Mouse (Mus musculus) left cerebral cortex, adult 8-10 months (tissue): ENCODE measurements around the gene Cdh20. TPM values are rescaled to one million over a fixed set of nuclear protein-coding genes. Genes with fewer than 3 reads are reported as not detected.
A peak's percentile ranks its signal among the peaks of the same experiment; 100 is the strongest.
"Not testable (repeated sequence)": the region's sequence is repeated elsewhere in the genome, so short reads cannot be mapped to it uniquely, and the experiment has no call there.

Experiments
- DNase-seq, 2 experiments: peaks; one replicate each; pipeline ENCODE4 v3.0.0; 2022; ENCODE audit warnings: low spot score in 2 of 2
- total RNA-seq, 4 experiments: library from RNA; stranded (reverse); gene quantifications; 2 replicates each; pipeline ENCODE4 v1.2.4; 2022

Gene Cdh20
- total RNA-seq, 4 experiments from 2014 or later, result 16.5 to 19.3 (median 18.4) TPM

GRCm38 (mm10) chr1:104912407-104912806, 144.1 kb downstream of the Cdh20 start:
- no peak for DNase-seq

- DNase-seq, result no peak
These were observed 148.2 kb downstream of the Cdh20 start for GRCm38 (mm10) chr1:104916507-104916906.

- no peak for DNase-seq
These were observed 149.0 kb downstream of the Cdh20 start for GRCm38 (mm10) chr1:104917307-104917836.

GRCm38 (mm10) chr1:104933051-104933450, 164.7 kb downstream of the Cdh20 start:
- DNase-seq, result no peak

- DNase-seq, result no peak
These were observed 168.6 kb downstream of the Cdh20 start for GRCm38 (mm10) chr1:104936966-104937365.

- no peak for DNase-seq
These were observed 170.8 kb downstream of the Cdh20 start for GRCm38 (mm10) chr1:104939156-104939555.

- DNase-seq, result peak; percentile 22
These were observed 176.3 kb downstream of the Cdh20 start for GRCm38 (mm10) chr1:104944470-104945109.

GRCm38 (mm10) chr1:104945110-104945489, 176.8 kb downstream of the Cdh20 start:
- no peak for DNase-seq

- DNase-seq, result not testable (repeated sequence)
These were observed 181.3 kb downstream of the Cdh20 start for GRCm38 (mm10) chr1:104949640-104950039.

- no peak for DNase-seq
These were observed 188.7 kb downstream of the Cdh20 start for GRCm38 (mm10) chr1:104957046-104957445.

- no peak for DNase-seq
These were observed 193.3 kb downstream of the Cdh20 start for GRCm38 (mm10) chr1:104961670-104962069.

- DNase-seq, result no peak
These were observed 193.9 kb downstream of the Cdh20 start for GRCm38 (mm10) chr1:104962257-104962656.

GRCm38 (mm10) chr1:104979068-104979467, 210.7 kb downstream of the Cdh20 start:
- DNase-seq, result no peak

GRCm38 (mm10) chr1:104980273-104980672, 211.9 kb downstream of the Cdh20 start:
- no peak for DNase-seq

- DNase-seq, result no peak
These were observed 218.1 kb downstream of the Cdh20 start for GRCm38 (mm10) chr1:104986222-104986973.

- DNase-seq, result no peak
These were observed 219.2 kb downstream of the Cdh20 start for GRCm38 (mm10) chr1:104987526-104987925.

GRCm38 (mm10) chr1:104992441-104992840, 224.1 kb downstream of the Cdh20 start:
- DNase-seq, result no peak

GRCm38 (mm10) chr1:104993905-104994611, 225.7 kb downstream of the Cdh20 start:
- DNase-seq, result no peak

- no peak for DNase-seq
These were observed 226.3 kb downstream of the Cdh20 start for GRCm38 (mm10) chr1:104994612-104994986.

GRCm38 (mm10) chr1:104997814-104998213, 229.5 kb downstream of the Cdh20 start:
- DNase-seq, result no peak

- no peak for DNase-seq
These were observed 233.8 kb downstream of the Cdh20 start for GRCm38 (mm10) chr1:105002179-105002578.

GRCm38 (mm10) chr1:105003786-105004185, 235.5 kb downstream of the Cdh20 start:
- DNase-seq, result no peak
